Mouse (Mus musculus) forebrain, embryonic 13.5 days (tissue): ENCODE data around the gene Metrn. TPM values are rescaled to one million over a fixed set of nuclear protein-coding genes. Genes with fewer than 3 reads are reported as not detected.

Experiments used
- ATAC-seq: fragments of 200-750 bp; cut with Nextera tagmentation; 2 replicates; pipeline ENCODE4 v1.8.0; 2017
- H3K27ac ChIP-seq: fragments of 300-500 bp; sonication (generic); 2 replicates; pipeline ENCODE4 v1.5.1; 2015; ENCODE audit warnings: inconsistent platforms, mild to moderate bottlenecking, moderate library complexity
- H3K27me3 ChIP-seq: fragments of 300-500 bp; sonication (generic); 2 replicates; pipeline ENCODE4 v1.6.1; 2015; ENCODE audit warnings: mild to moderate bottlenecking, inconsistent platforms
- H3K36me3 ChIP-seq: fragments of 300-500 bp; sonication (generic); 2 replicates; pipeline ENCODE4 v1.6.1; 2015; ENCODE audit warnings: mild to moderate bottlenecking, inconsistent platforms; ENCODE audit not compliant: poor library complexity, severe bottlenecking
- H3K4me1 ChIP-seq: fragments of 300-500 bp; sonication (generic); 2 replicates; pipeline ENCODE4 v1.6.1; 2015; ENCODE audit warnings: inconsistent platforms
- H3K4me2 ChIP-seq: fragments of 300-500 bp; sonication (generic); 2 replicates; pipeline ENCODE4 v1.6.1; 2015; ENCODE audit warnings: inconsistent platforms, mild to moderate bottlenecking, moderate library complexity
- H3K4me3 ChIP-seq: fragments of 300-500 bp; sonication (generic); 2 replicates; pipeline ENCODE4 v1.5.1; 2015; ENCODE audit warnings: mild to moderate bottlenecking, inconsistent platforms
- H3K9ac ChIP-seq: fragments of 300-500 bp; sonication (generic); 2 replicates; pipeline ENCODE4 v1.6.1; 2015; ENCODE audit warnings: mild to moderate bottlenecking, inconsistent platforms
- H3K9me3 ChIP-seq: fragments of 300-500 bp; sonication (generic); replicated peaks from 2 replicates; pipeline ENCODE4 v1.6.1; 2016; ENCODE audit warnings: inconsistent platforms
- WGBS: fragments of 180-500 bp; shearing (Covaris S2); methylation state at CpG from one replicate; pipeline ENCODE4 v1.1.7; 2015; 5-methylcytosine and 5-hydroxymethylcytosine counted together
- polyA plus RNA-seq: library from polyadenylated mRNA; unstranded; fragments of >200 nt; fragmentation: Nextera tagmentation; extraction: Ambion mirVana; gene quantifications from 2 replicates; pipeline ENCODE4 v1.2.1, GENCODE M21; 2015

Gene Metrn
- polyA plus RNA-seq, 1 experiment from 2014 or later = 43.7 TPM

GRCm38 (mm10) chr17:25829558-25830017 is 32.7 kb upstream of the Metrn start:
- no peaks in the 10 kb centered on the region for H3K9me3 ChIP-seq
- H3K4me2 ChIP-seq = peak overlapping the region; percentile 98
- no peaks in the 10 kb centered on the region for H3K27me3 ChIP-seq
- ATAC-seq = no peak
- peak overlapping the region; percentile 67 for H3K4me3 ChIP-seq
- H3K36me3 ChIP-seq = peaks cover 49% of the 10 kb centered on the region
- peaks cover 77% of the 10 kb centered on the region for H3K4me1 ChIP-seq
- peak overlapping the region; percentile 92 for H3K27ac ChIP-seq
- 44% methylated on average over 8 of the region's 8 CpGs for WGBS
- peak overlapping the region; percentile 89 for H3K9ac ChIP-seq

- H3K27me3 ChIP-seq = no peaks in the 10 kb centered on the region
- H3K27ac ChIP-seq = peak within 1 kb of the TSS; percentile 92
- H3K4me1 ChIP-seq = peaks cover 77% of the 10 kb centered on the region
- H3K9me3 ChIP-seq = no peaks in the 10 kb centered on the region
- H3K4me3 ChIP-seq = peak within 1 kb of the TSS; percentile 67
- peaks cover 49% of the 10 kb centered on the region for H3K36me3 ChIP-seq
- H3K4me2 ChIP-seq = peak within 1 kb of the TSS; percentile 98
- H3K9ac ChIP-seq = peak within 1 kb of the TSS; percentile 89
- ATAC-seq = peak; percentile 63
- 1% methylated on average over 32 of the region's 32 CpGs for WGBS
Observed at GRCm38 (mm10) chr17:25828712-25829557, 32.0 kb upstream of the Metrn start, which contains the start of gene Jmjd8. TSS of gene Jmjd8 (plus strand) at chr17:25828867.

DNA sequence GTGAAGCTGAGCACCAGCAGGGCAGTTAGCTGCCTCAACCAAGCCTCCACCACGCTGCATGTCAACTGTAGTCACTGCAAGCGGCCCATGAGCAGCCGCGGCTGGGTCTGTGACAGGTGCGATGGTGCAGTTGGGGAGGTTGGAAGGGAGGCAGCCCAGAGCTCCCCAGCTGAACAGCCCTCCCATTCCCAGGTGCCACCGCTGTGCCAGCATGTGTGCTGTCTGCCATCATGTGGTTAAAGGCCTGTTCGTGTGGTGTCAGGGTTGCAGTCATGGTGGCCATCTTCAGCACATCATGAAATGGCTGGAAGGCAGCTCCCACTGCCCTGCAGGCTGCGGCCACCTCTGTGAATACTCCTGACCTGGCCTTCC is 31.3 kb upstream of the Metrn start:
- peak overlapping the region; percentile 98 for H3K4me2 ChIP-seq
- H3K4me3 ChIP-seq = peak overlapping the region; percentile 67
- no peaks in the 10 kb centered on the region for H3K9me3 ChIP-seq
- 0 out of 2 replicates have a peak overlapping the region, but pooled peaks have one; percentile 92 for H3K27ac ChIP-seq
- no peaks in the 10 kb centered on the region for H3K27me3 ChIP-seq
- peak overlapping the region; percentile 89; the same call in 1 of the 2 replicates for H3K9ac ChIP-seq
- peaks cover 49% of the 10 kb centered on the region for H3K36me3 ChIP-seq
- no peak for ATAC-seq
- H3K4me1 ChIP-seq = peaks cover 75% of the 10 kb centered on the region
- WGBS = 87% methylated on average over 8 of the region's 8 CpGs

GRCm38 (mm10) chr17:25827546-25828222 is 30.7 kb upstream of the Metrn start:
- WGBS = 94% methylated on average over 22 of the region's 22 CpGs

DNA sequence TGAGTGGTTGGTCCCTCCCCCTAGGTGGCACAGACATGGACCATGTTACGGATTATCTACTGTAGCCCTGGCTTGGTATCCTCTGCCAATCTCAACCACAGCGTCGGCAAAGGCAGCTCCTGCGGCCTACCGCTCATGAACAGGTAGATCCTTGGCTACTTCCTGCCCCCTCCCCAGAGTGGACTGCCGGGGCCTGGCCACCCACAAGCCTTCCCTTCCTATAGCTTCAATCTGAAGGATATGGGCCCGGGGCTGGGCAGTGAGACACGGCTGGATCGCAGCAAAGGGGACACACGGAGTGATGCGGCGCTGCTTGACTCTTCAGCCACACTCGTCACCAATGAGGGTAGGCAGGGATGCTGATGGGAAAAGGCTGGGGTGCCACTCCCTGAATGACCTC is 30.1 kb upstream of the Metrn start:
- H3K27ac ChIP-seq = no peak overlapping the region
- no peak overlapping the region for H3K4me3 ChIP-seq
- WGBS = 93% methylated on average over 13 of the region's 13 CpGs
- H3K9me3 ChIP-seq = no peaks in the 10 kb centered on the region
- no peak for ATAC-seq
- peaks cover 73% of the 10 kb centered on the region for H3K4me1 ChIP-seq
- no peak overlapping the region for H3K4me2 ChIP-seq
- H3K27me3 ChIP-seq = no peaks in the 10 kb centered on the region
- no peak overlapping the region for H3K9ac ChIP-seq
- peaks cover 49% of the 10 kb centered on the region for H3K36me3 ChIP-seq

More at GRCm38 (mm10) chr17:25827546-25828222, 30.7 kb upstream of the Metrn start:
- Histone ChIP-seq H3K9me3 (no peaks in the 10 kb centered on the region), H3K4me2 (no peak overlapping the region; the same call in 1 of the 2 replicates), H3K4me3 (peak overlapping the region; percentile 67; the same call in 1 of the 2 replicates), H3K4me1 (peaks cover 75% of the 10 kb centered on the region), H3K27me3 (no peaks in the 10 kb centered on the region), H3K27ac (no peak overlapping the region), H3K36me3 (peaks cover 49% of the 10 kb centered on the region), H3K9ac (0 out of 2 replicates have a peak overlapping the region, but pooled peaks have one; percentile 89)
- ATAC-seq = no peak

- H3K4me1 ChIP-seq = peaks cover 63% of the 10 kb centered on the region
- 97% methylated on average over 27 of the region's 27 CpGs for WGBS
- H3K36me3 ChIP-seq = peaks cover 41% of the 10 kb centered on the region
- H3K27me3 ChIP-seq = no peaks in the 10 kb centered on the region
- no peak overlapping the region for H3K4me3 ChIP-seq
- ATAC-seq = no peak
- H3K9me3 ChIP-seq = no peaks in the 10 kb centered on the region
- H3K9ac ChIP-seq = no peak overlapping the region
- no peak overlapping the region for H3K27ac ChIP-seq
- H3K4me2 ChIP-seq = peak overlapping the region; percentile 12; the same call in 1 of the 2 replicates
Observed at GRCm38 (mm10) chr17:25825984-25826570, 29.1 kb upstream of the Metrn start.

- Histone ChIP-seq H3K4me1 (peaks cover 56% of the 10 kb centered on the region), H3K4me3 (0 out of 2 replicates have a peak overlapping the region, but pooled peaks have one; percentile 62), H3K4me2 (peak overlapping the region; percentile 98)
Observed at GRCm38 (mm10) chr17:25825311-25825710, 28.4 kb upstream of the Metrn start.

GRCm38 (mm10) chr17:25824362-25825142 is 27.6 kb upstream of the Metrn start:
- Histone ChIP-seq H3K9me3 (no peaks in the 10 kb centered on the region), H3K4me1 (peaks cover 48% of the 10 kb centered on the region), H3K27ac (no peak overlapping the region), H3K27me3 (peaks cover 10% of the 10 kb centered on the region), H3K9ac (peak overlapping the region; percentile 75), H3K36me3 (peaks cover 35% of the 10 kb centered on the region), H3K4me3 (peak overlapping the region; percentile 62), H3K4me2 (peak overlapping the region; percentile 98)
- ATAC-seq = no peak
- WGBS = 77% methylated on average over 16 of the region's 17 CpGs

More at GRCm38 (mm10) chr17:25825311-25825710, 28.4 kb upstream of the Metrn start:
- no peak overlapping the region for H3K9ac ChIP-seq
- no peak for ATAC-seq
- H3K36me3 ChIP-seq = peaks cover 35% of the 10 kb centered on the region
- H3K9me3 ChIP-seq = no peaks in the 10 kb centered on the region
- 85% methylated on average over 6 of the region's 6 CpGs for WGBS
- H3K27ac ChIP-seq = no peak overlapping the region
- H3K27me3 ChIP-seq = peaks cover 3% of the 10 kb centered on the region

GRCm38 (mm10) chr17:25823452-25823851 is 26.5 kb upstream of the Metrn start, which contains the start of gene Wdr24:
TSS of gene Wdr24 (plus strand) at chr17:25823627.
- Histone ChIP-seq H3K4me1 (peaks cover 49% of the 10 kb centered on the region), H3K9ac (peak within 1 kb of the TSS; percentile 75), H3K36me3 (peaks cover 40% of the 10 kb centered on the region), H3K4me3 (peak within 1 kb of the TSS; percentile 62), H3K27ac (peak within 1 kb of the TSS; percentile 69), H3K27me3 (peaks cover 21% of the 10 kb centered on the region), H3K4me2 (peak within 1 kb of the TSS; percentile 98), H3K9me3 (no peaks in the 10 kb centered on the region)
- ATAC-seq = peak; percentile 80
- WGBS = 0% methylated on average over 18 of the region's 18 CpGs

- no peaks in the 10 kb centered on the region for H3K9me3 ChIP-seq
- H3K4me2 ChIP-seq = peak overlapping the region; percentile 26; the same call in 1 of the 2 replicates
- 0 out of 2 replicates have a peak, but pooled peaks have one; percentile 3 for ATAC-seq
- no peak overlapping the region for H3K27ac ChIP-seq
- no peak overlapping the region; the same call in 1 of the 2 replicates for H3K4me3 ChIP-seq
- peaks cover 33% of the 10 kb centered on the region for H3K27me3 ChIP-seq
- H3K4me1 ChIP-seq = peaks cover 10% of the 10 kb centered on the region
- WGBS = 7% methylated on average over 46 of the region's 46 CpGs
- H3K9ac ChIP-seq = peak overlapping the region; percentile 35
- peaks cover 37% of the 10 kb centered on the region for H3K36me3 ChIP-seq
Observed at GRCm38 (mm10) chr17:25818851-25819780, 22.2 kb upstream of the Metrn start.
